Mouse (Mus musculus) embryonic facial prominence, embryonic 12.5 days (tissue): ENCODE results near the gene Slc6a17. TPM values are rescaled to one million over a fixed set of nuclear protein-coding genes. Genes with fewer than 3 reads are reported as not detected.
A peak's percentile ranks its signal among the peaks of the same experiment; 100 is the strongest.

Experiments
- ATAC-seq: fragments of 200-750 bp; cut with Nextera tagmentation; 2 replicates; pipeline ENCODE4 v1.8.0; 2017; ENCODE audit not compliant: insufficient number of reproducible peaks, insufficient read depth, low FRiP score, low TSS enrichment
- H3K27ac ChIP-seq: fragments of 300-500 bp; sonication (generic); 2 replicates; pipeline ENCODE4 v1.5.1; 2016; ENCODE audit warnings: mild to moderate bottlenecking
- H3K27me3 ChIP-seq: fragments of 300-500 bp; sonication (generic); 2 replicates; pipeline ENCODE4 v1.6.1; 2016; ENCODE audit warnings: mild to moderate bottlenecking, moderate library complexity
- H3K36me3 ChIP-seq: fragments of 300-500 bp; sonication (generic); 2 replicates; pipeline ENCODE4 v1.6.1; 2016; ENCODE audit warnings: mild to moderate bottlenecking
- H3K4me1 ChIP-seq: fragments of 300-500 bp; sonication (generic); 2 replicates; pipeline ENCODE4 v1.6.1; 2016
- H3K4me2 ChIP-seq: fragments of 300-500 bp; sonication (generic); replicated peaks from 2 replicates; pipeline ENCODE4 v1.6.1; 2016; ENCODE audit warnings: mild to moderate bottlenecking, moderate library complexity
- H3K4me3 ChIP-seq: fragments of 300-500 bp; sonication (generic); 2 replicates; pipeline ENCODE4 v1.5.1; 2016; ENCODE audit warnings: mild to moderate bottlenecking
- H3K9ac ChIP-seq: fragments of 300-500 bp; sonication (generic); 2 replicates; pipeline ENCODE4 v1.6.1; 2016; ENCODE audit warnings: mild to moderate bottlenecking, moderate library complexity
- H3K9me3 ChIP-seq: fragments of 300-500 bp; sonication (generic); 2 replicates; pipeline ENCODE4 v1.6.1; 2016; ENCODE audit warnings: mild to moderate bottlenecking, moderate library complexity
- WGBS: fragments of 180-500 bp; shearing (Covaris S2); methylation state at CpG from one replicate; pipeline ENCODE4 v1.1.7; 2016; 5-methylcytosine and 5-hydroxymethylcytosine counted together
- polyA plus RNA-seq: library from polyadenylated mRNA; unstranded; fragments of >200 nt; fragmentation: Nextera tagmentation; extraction: Ambion mirVana; gene quantifications from 2 replicates; pipeline ENCODE4 v1.2.1, GENCODE M21; 2016

Slc6a17 gene
- polyA plus RNA-seq, 1 experiment from 2014 or later = 7.1 TPM

DNA sequence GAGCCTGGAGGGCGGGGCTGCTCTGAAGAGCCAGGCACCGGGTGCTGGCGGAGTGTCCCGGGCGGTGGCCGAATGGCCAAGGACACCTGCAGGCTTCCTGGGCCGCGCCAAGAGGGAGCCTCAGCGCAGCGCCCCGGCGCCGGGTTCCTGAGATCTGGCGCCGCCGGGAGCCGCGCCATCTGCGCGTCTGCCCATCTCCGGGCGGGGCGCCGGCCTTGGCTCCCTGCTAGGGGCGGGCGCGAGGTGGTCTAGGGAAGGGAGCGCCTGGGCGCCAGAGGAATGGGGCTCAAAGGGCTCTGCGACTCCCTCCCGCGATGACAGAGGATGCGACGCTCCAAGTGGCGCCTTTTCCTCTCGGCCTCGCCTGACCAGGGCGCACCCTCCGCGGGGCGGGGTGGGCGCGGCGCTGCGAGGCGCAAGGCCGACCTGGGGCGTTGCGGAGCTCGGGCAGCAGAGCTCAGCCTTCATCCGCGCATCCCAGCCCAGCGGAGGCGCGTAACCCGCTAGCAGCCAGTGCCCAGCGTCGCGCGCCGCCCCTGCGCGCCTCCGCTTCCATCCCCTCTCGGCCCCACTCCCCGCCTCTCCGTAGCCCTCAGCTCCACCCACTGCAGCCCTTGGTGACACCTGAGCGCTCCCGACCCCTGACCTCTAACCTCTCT is 57.9 kb downstream of the Slc6a17 start:
- Histone ChIP-seq H3K4me1 (peaks cover 20% of the 10 kb centered on the region), H3K27ac (no peak overlapping the region), H3K4me3 (peak overlapping the region; percentile 45), H3K9ac (peak overlapping the region; percentile 46), H3K36me3 (no peaks in the 10 kb centered on the region), H3K27me3 (peaks cover 75% of the 10 kb centered on the region), H3K9me3 (no peaks in the 10 kb centered on the region), H3K4me2 (peak overlapping the region; percentile 87)
- ATAC-seq = peak; percentile 38
- 0% methylated on average over 59 of the region's 69 CpGs for WGBS

DNA sequence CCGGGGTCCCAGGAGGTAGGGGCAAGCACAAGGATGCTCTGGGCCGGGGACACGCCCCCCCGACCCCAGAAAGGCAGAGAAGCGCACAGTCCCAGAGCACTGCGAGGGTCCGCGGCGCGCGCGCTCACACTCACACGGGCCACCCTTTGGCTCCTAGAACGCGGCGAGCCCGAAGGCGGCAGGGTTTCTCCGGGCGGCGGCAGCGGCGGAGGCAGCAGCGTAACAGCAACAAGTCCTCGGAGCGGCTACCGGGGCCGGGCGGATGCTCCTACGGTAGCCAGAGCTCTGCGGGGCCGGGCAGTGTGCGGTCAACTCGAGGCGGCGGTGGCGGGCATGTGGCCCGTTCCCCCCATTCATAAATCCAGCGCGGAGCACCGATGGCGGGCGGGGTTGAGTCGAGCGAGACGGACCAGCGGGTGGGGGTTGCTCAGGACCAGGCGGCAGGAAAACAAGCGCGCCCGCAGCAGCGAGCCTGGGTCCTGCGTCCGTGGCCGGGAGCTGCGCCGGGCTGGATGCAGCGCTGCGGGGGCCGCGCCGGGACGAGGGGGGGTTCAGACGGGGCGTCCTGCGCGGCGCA is 58.5 kb downstream of the Slc6a17 start, which contains the start of gene Kcnc4:
Kcnc4 (minus strand) TSS at position 357 of the 577 bp plus-strand sequence.
- peaks cover 20% of the 10 kb centered on the region for H3K4me1 ChIP-seq
- peak within 1 kb of the TSS; percentile 46 for H3K9ac ChIP-seq
- H3K4me2 ChIP-seq = peak within 1 kb of the TSS; percentile 87
- peak within 1 kb of the TSS; percentile 45 for H3K4me3 ChIP-seq
- no peaks in the 10 kb centered on the region for H3K9me3 ChIP-seq
- under 1% methylated on average over 67 of the region's 68 CpGs for WGBS
- no peak within 1 kb of the TSS for H3K27ac ChIP-seq
- ATAC-seq = 0 out of 2 replicates have a peak, but pooled peaks have one; percentile 36
- no peaks in the 10 kb centered on the region for H3K36me3 ChIP-seq
- peaks cover 75% of the 10 kb centered on the region for H3K27me3 ChIP-seq

DNA sequence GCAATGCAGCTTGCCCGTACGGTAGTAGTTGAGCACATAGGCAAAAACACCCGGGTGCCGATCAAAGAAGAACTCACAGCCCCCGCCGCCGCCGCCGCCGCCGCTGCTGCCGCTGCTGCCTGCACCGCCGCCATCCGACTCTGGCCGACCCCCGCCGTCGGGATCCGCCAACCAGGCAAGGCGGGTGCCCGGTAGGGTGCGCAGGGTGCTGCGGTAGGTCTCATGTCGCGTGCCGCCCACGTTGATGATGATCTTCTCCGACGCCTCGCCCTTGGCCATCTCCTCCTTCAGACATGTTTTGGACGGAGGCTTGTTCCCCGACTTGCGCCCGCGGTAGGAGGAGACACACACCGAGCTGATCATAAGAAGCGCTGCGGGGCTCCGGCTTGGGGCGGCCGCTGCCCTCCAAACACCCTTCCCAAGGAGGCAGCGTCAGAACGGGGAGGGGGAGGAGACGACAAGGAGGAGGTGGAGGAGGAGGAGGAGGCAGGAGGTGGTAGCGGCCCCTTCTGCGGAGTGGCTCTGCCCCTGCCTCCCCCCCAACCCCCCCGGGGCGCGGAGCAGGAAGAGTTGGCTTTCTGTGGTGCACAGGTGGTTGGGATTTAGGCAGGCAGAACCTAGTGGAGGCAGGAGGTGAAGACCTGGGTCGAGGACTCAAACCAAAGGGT is 59.2 kb downstream of the Slc6a17 start:
- under 1% methylated on average over 51 of the region's 51 CpGs for WGBS
- ATAC-seq = 0 out of 2 replicates have a peak, but pooled peaks have one; percentile 3
- Histone ChIP-seq H3K4me2 (peak overlapping the region; percentile 87), H3K4me1 (peaks cover 20% of the 10 kb centered on the region), H3K9ac (peak overlapping the region; percentile 46; the same call in 1 of the 2 replicates), H3K27me3 (peaks cover 78% of the 10 kb centered on the region), H3K36me3 (no peaks in the 10 kb centered on the region), H3K9me3 (no peaks in the 10 kb centered on the region), H3K4me3 (peak overlapping the region; percentile 45), H3K27ac (no peak overlapping the region)

DNA sequence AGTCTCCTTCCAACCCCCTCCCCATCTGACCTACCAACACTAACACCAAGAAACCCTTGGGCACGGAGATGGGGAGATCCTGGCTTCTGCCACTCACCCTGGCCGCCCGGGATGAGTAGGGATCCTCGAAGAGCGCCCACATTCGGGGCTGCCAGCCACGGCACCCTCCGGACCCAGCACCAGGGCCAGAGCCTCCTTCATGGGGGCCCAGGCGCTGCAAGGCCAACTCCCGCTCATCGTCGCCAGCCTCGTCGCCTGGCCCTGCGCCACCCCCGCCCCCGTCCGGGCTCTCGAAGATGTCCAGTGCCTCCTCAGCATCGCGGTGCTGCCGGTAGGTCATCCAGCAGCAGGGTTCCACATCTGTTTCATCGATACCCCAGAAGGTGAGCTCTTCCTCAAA is 59.7 kb downstream of the Slc6a17 start:
- H3K36me3 ChIP-seq = no peaks in the 10 kb centered on the region
- H3K4me3 ChIP-seq = peak overlapping the region; percentile 45
- H3K9me3 ChIP-seq = no peaks in the 10 kb centered on the region
- no peak overlapping the region for H3K9ac ChIP-seq
- 3% methylated on average over 23 of the region's 23 CpGs for WGBS
- ATAC-seq = no peak
- peaks cover 78% of the 10 kb centered on the region for H3K27me3 ChIP-seq
- H3K4me1 ChIP-seq = peaks cover 20% of the 10 kb centered on the region
- no peak overlapping the region for H3K27ac ChIP-seq
- peak overlapping the region; percentile 87 for H3K4me2 ChIP-seq

DNA sequence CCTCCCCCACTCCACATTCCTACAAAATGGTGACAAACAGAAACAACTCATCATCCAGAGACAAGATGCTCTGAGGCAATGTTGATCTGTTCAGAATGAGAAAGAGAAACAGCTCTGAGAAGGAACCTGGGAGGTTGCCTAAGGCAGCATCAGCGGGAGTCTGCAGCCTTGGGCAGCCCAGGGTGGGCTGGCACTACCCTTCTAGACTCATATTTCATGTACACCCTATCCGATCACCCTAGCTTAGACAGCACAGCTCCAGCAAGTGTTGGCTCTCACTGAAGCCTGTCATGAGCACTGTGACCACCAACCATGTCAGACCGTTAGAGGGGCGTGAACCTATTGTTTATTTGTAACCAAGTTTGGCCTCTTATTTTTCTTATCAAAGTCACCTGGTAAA is 63.5 kb downstream of the Slc6a17 start:
- Histone ChIP-seq H3K4me3 (no peak overlapping the region), H3K4me1 (peaks cover 17% of the 10 kb centered on the region), H3K27me3 (peaks cover 50% of the 10 kb centered on the region)

DNA sequence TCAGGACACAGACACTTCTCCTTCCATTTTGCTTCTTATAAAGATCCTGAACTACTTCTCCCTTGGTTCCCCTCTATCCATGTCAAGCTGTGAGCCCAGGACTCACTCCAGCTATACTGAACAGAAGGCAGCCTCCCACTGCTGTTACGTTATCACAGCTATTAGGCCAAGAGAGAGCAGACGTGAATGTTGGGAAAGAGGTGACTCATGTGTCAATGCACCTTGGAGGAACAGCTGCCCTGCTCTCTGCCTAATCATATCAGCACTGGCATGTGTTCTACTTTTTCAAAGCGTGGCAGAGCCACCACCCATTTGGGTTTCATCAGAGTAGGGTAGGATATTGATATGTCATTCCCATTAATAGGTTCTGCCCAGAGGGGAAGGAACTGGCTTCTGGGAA is 71.0 kb downstream of the Slc6a17 start:
- Histone ChIP-seq H3K27ac (no peak overlapping the region), H3K9ac (no peak overlapping the region), H3K27me3 (0 out of 2 replicates have a peak, but pooled peaks cover 7% of the 10 kb centered on the region), H3K4me2 (no peak overlapping the region), H3K4me1 (peaks cover 9% of the 10 kb centered on the region; the same call in 1 of the 2 replicates), H3K9me3 (no peaks in the 10 kb centered on the region), H3K4me3 (no peak overlapping the region), H3K36me3 (no peaks in the 10 kb centered on the region)
- ATAC-seq = no peak
- WGBS = 69% methylated on average over 3 of the region's 3 CpGs

More for the DNA sequence above, 63.5 kb downstream of the Slc6a17 start:
- Histone ChIP-seq H3K27ac (no peak overlapping the region), H3K9ac (no peak overlapping the region), H3K4me2 (no peak overlapping the region), H3K9me3 (no peaks in the 10 kb centered on the region), H3K36me3 (no peaks in the 10 kb centered on the region)
- no peak for ATAC-seq
- 79% methylated on average over 4 of the region's 4 CpGs for WGBS

DNA sequence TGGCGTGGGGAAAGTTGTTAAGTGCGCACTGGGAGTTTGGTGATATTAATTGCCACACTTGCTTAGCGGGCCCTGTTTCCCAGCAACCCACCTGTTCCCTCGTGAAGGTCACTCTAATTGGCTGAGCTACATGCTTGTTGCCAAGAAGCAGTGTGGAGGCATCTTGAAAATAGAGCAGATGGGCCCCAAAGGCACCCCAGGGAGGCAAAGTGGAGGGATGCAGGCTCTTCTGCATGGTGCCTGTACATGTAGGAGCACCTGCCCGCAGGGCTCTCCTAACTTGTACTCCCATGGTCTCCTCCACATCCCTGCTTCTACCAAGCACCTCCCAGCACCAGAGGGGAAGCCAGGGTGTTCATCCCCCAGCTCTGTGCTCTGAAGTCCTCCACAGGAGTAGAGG is 74.0 kb downstream of the Slc6a17 start:
- H3K9me3 ChIP-seq = no peaks in the 10 kb centered on the region
- no peak overlapping the region for H3K4me2 ChIP-seq
- H3K27ac ChIP-seq = no peak overlapping the region
- no peak overlapping the region for H3K4me3 ChIP-seq
- H3K4me1 ChIP-seq = 0 out of 2 replicates have a peak, but pooled peaks cover 4% of the 10 kb centered on the region
- 0 out of 2 replicates have a peak, but pooled peaks cover 7% of the 10 kb centered on the region for H3K27me3 ChIP-seq
- no peak for ATAC-seq
- H3K36me3 ChIP-seq = no peaks in the 10 kb centered on the region
- H3K9ac ChIP-seq = no peak overlapping the region
- WGBS = 84% methylated on average over 5 of the region's 5 CpGs

DNA sequence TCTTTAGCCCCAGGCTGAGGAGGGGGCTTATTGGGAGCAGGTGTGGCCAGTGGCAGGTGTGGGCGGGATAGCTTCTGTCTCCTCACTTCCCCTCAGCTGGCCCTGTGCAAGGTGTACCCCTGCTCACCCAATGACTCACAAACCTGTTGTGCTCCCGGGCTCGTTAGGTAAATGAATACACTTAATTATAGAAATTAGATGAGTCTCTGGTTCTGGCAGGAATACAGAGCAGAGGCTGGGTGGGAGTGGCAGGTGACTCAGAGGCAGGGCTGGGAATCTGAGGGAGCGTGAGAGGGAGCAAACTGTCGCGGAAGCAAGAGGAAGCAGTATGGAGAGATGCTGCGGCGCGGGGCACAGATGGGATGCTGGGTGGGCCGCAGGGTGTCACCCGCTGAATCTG is 75.6 kb downstream of the Slc6a17 start:
- H3K36me3 ChIP-seq = no peaks in the 10 kb centered on the region
- H3K4me3 ChIP-seq = no peak overlapping the region
- H3K4me1 ChIP-seq = 0 out of 2 replicates have a peak, but pooled peaks cover 4% of the 10 kb centered on the region
- no peak overlapping the region for H3K27ac ChIP-seq
- H3K4me2 ChIP-seq = no peak overlapping the region
- H3K9me3 ChIP-seq = no peaks in the 10 kb centered on the region
- WGBS = 72% methylated on average over 11 of the region's 11 CpGs
- no peak for ATAC-seq
- 0 out of 2 replicates have a peak, but pooled peaks cover 7% of the 10 kb centered on the region for H3K27me3 ChIP-seq
- no peak overlapping the region for H3K9ac ChIP-seq

DNA sequence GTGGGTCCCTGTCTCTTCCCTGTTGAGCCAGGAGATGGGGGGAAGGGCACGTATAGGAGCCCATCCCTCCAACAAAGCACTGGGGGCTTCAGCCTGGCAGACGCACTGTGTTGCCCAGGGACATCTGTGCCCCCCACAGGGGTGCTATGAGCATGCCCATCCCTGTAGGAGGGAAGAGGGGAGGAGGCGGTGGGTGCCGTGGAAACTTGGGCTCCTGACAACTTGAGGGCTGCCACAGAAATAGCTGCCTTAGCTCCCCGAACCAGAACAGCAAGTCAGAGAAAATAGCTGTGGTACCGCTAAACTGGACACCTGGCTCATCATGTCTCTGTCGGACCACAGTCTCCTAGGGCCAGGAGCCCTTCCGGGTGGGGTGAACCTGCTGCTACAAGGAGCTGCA is 76.5 kb downstream of the Slc6a17 start:
- H3K9ac ChIP-seq = no peak overlapping the region
- H3K4me2 ChIP-seq = no peak overlapping the region
- H3K36me3 ChIP-seq = no peaks in the 10 kb centered on the region
- 0 out of 2 replicates have a peak, but pooled peaks cover 4% of the 10 kb centered on the region for H3K4me1 ChIP-seq
- no peak; the same call in 1 of the 2 replicates for ATAC-seq
- 72% methylated on average over 8 of the region's 8 CpGs for WGBS
- no peak overlapping the region for H3K27ac ChIP-seq
- H3K9me3 ChIP-seq = no peaks in the 10 kb centered on the region
- H3K27me3 ChIP-seq = 0 out of 2 replicates have a peak, but pooled peaks cover 7% of the 10 kb centered on the region
- H3K4me3 ChIP-seq = no peak overlapping the region

DNA sequence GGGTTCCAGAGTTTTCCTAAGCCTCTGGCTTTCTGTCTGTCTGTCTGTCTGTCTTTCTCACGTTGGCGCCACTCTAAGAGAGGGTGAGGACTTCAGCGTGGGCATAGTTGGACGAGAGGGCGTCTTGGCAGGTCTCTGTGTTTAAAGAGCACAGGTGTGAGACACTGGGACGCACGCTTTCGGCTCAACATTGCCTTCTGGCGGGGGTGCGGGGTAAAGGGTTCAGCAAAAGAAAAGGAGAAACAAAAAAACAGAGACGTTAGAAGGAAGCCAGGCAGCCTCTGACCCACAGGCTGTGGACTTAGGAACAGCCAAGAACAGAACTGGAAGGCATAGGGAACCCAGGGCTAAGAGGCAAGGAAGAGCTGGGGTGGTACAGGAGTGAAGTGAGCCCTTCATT is 78.5 kb downstream of the Slc6a17 start:
- no peaks in the 10 kb centered on the region for H3K36me3 ChIP-seq
- no peak for ATAC-seq
- H3K9me3 ChIP-seq = no peaks in the 10 kb centered on the region
- H3K4me2 ChIP-seq = no peak overlapping the region
- 86% methylated on average over 11 of the region's 11 CpGs for WGBS
- no peaks in the 10 kb centered on the region for H3K27me3 ChIP-seq
- H3K9ac ChIP-seq = no peak overlapping the region
- H3K4me3 ChIP-seq = no peak overlapping the region
- no peak overlapping the region for H3K27ac ChIP-seq
- H3K4me1 ChIP-seq = 0 out of 2 replicates have a peak, but pooled peaks cover 4% of the 10 kb centered on the region

DNA sequence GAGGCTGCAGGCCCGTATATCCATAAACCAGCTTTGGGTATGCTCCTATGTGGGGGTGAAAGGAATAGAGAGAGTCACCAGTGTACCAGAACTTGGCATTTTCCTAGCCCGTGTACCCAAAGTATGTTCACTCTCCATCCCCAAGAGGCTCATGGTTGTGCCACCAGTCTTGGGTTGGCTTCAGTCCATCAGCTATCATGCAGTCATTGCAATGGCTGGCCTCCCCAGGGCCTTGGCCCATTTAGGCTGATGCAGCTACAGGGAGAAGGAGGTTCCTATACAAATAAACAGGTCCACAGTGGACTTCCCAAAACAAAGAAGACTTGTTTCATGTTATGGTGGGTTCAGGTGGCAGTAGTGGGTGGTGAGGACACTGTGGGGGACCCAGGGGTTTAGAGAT is 80.2 kb downstream of the Slc6a17 start:
- H3K4me2 ChIP-seq = no peak overlapping the region
- 0 out of 2 replicates have a peak, but pooled peaks cover 4% of the 10 kb centered on the region for H3K4me1 ChIP-seq
- H3K9me3 ChIP-seq = no peaks in the 10 kb centered on the region
- H3K27ac ChIP-seq = no peak overlapping the region
- H3K36me3 ChIP-seq = no peaks in the 10 kb centered on the region
- 82% methylated on average over 2 of the region's 2 CpGs for WGBS
- no peaks in the 10 kb centered on the region for H3K27me3 ChIP-seq
- no peak for ATAC-seq
- no peak overlapping the region for H3K9ac ChIP-seq
- no peak overlapping the region for H3K4me3 ChIP-seq
